Mouse (Mus musculus) ES-E14 (cell line): ENCODE measurements at regions not wholly inside any gene's neighbourhood (a gene's known extent, or its start where the extent isn't known, plus 50 kb on each side); places are given as distances from the start of the nearest gene placed in this dataset.
"Not testable (repeated sequence)": the region's sequence is repeated elsewhere in the genome, so short reads cannot be mapped to it uniquely, and the experiment has no call there.

ENCODE experiments used
- CHD2 ChIP-seq: IDR thresholded peaks from 2 replicates; pipeline ENCODE4 v1.6.1; 2014; ENCODE audit warnings: mild to moderate bottlenecking, low read depth, low read length, inconsistent platforms
- HCFC1 ChIP-seq: IDR thresholded peaks from 2 replicates; pipeline ENCODE4 v1.6.1; 2012; ENCODE audit warnings: low read length, inconsistent platforms, borderline replicate concordance; ENCODE audit not compliant: insufficient read depth
- MAFK ChIP-seq: IDR thresholded peaks from 2 replicates; pipeline ENCODE4 v1.6.1; 2014; ENCODE audit warnings: mild to moderate bottlenecking, low read depth, low read length, inconsistent platforms; ENCODE audit not compliant: insufficient read depth
- ZNF384 ChIP-seq: IDR thresholded peaks from 2 replicates; pipeline ENCODE4 v1.6.1; 2012; ENCODE audit warnings: low read depth, low read length, inconsistent platforms

- TF ChIP-seq HCFC1, CHD2, MAFK, ZNF384: not testable (repeated sequence)
Measured at GRCm38 (mm10) chr13:66642245-66642644, 201.3 kb upstream of the 2410141K09Rik start.
